Mouse (Mus musculus) liver, embryonic 15.5 days (tissue): ENCODE measurements around the gene Unk. TPM values are rescaled to one million over a fixed set of nuclear protein-coding genes. Genes with fewer than 3 reads are reported as not detected.

Source experiments
- ATAC-seq: fragments of 200-750 bp; cut with Nextera tagmentation; 2 replicates; pipeline ENCODE4 v1.8.0; 2017; ENCODE audit warnings: moderate number of reproducible peaks, mild to moderate bottlenecking, moderate library complexity; ENCODE audit not compliant: insufficient read depth
- H3K27ac ChIP-seq: fragments of 300-500 bp; sonication (generic); replicated peaks from 2 replicates; pipeline ENCODE4 v1.5.1; 2015; ENCODE audit warnings: mild to moderate bottlenecking, inconsistent platforms
- H3K27me3 ChIP-seq: fragments of 300-500 bp; sonication (generic); 2 replicates; pipeline ENCODE4 v1.6.1; 2015; ENCODE audit warnings: mild to moderate bottlenecking, inconsistent platforms
- H3K36me3 ChIP-seq: fragments of 300-500 bp; sonication (generic); replicated peaks from 2 replicates; pipeline ENCODE4 v1.6.1; 2015; ENCODE audit warnings: moderate library complexity, mild to moderate bottlenecking, inconsistent platforms
- H3K4me1 ChIP-seq: fragments of 300-500 bp; sonication (generic); replicated peaks from 2 replicates; pipeline ENCODE4 v1.6.1; 2015; ENCODE audit warnings: inconsistent platforms
- H3K4me2 ChIP-seq: fragments of 300-500 bp; sonication (generic); 2 replicates; pipeline ENCODE4 v1.6.1; 2015; ENCODE audit warnings: moderate library complexity, mild to moderate bottlenecking, inconsistent platforms
- H3K4me3 ChIP-seq: fragments of 300-500 bp; sonication (generic); replicated peaks from 2 replicates; pipeline ENCODE4 v1.5.1; 2015; ENCODE audit warnings: mild to moderate bottlenecking, inconsistent platforms
- H3K9ac ChIP-seq: fragments of 300-500 bp; sonication (generic); 2 replicates; pipeline ENCODE4 v1.6.1; 2015; ENCODE audit warnings: moderate library complexity, mild to moderate bottlenecking, inconsistent platforms
- H3K9me3 ChIP-seq: fragments of 300-500 bp; sonication (generic); replicated peaks from 2 replicates; pipeline ENCODE4 v1.6.1; 2016; ENCODE audit warnings: inconsistent platforms
- WGBS: fragments of 180-500 bp; shearing (Covaris S2); methylation state at CpG from one replicate; pipeline ENCODE4 v1.1.7; 2015; ENCODE audit warnings: mixed read lengths; ENCODE audit not compliant: insufficient replicate concordance; 5-methylcytosine and 5-hydroxymethylcytosine counted together
- polyA plus RNA-seq: library from polyadenylated mRNA; unstranded; fragments of >200 nt; fragmentation: Nextera tagmentation; extraction: Ambion mirVana; gene quantifications from 2 replicates; pipeline ENCODE4 v1.2.1, GENCODE M21; 2015

The Unk gene
- polyA plus RNA-seq: 10.1 and 11.6 TPM in 2 replicates

GRCm38 (mm10) chr11:116030088-116030897 is at the start of gene Unk:
Gene Unk, plus strand, starts transcription at chr11:116030322.
- Histone ChIP-seq H3K27me3 (no peaks in the 10 kb centered on the region), H3K4me1 (peaks cover 49% of the 10 kb centered on the region)

GRCm38 (mm10) chr11:115982472-115982871 is 47.6 kb upstream of the Unk start:
- WGBS: 84% methylated on average over 15 of the region's 15 CpGs
- H3K27me3 ChIP-seq: peaks cover 35% of the 10 kb centered on the region
- no peak overlapping the region for H3K9ac ChIP-seq
- H3K9me3 ChIP-seq: no peaks in the 10 kb centered on the region
- H3K36me3 ChIP-seq: no peaks in the 10 kb centered on the region
- no peak overlapping the region for H3K4me3 ChIP-seq
- no peaks in the 10 kb centered on the region for H3K4me1 ChIP-seq
- H3K27ac ChIP-seq: no peak overlapping the region
- ATAC-seq: no peak
- no peak overlapping the region for H3K4me2 ChIP-seq

More at GRCm38 (mm10) chr11:116030088-116030897, at the start of gene Unk:
- H3K4me3 ChIP-seq: peak within 1 kb of the TSS; percentile 82
- peak within 1 kb of the TSS; percentile 96 for H3K27ac ChIP-seq
- peak; percentile 91 for ATAC-seq
- peaks cover 10% of the 10 kb centered on the region for H3K36me3 ChIP-seq
- H3K4me2 ChIP-seq: peak within 1 kb of the TSS; percentile 90
- peak within 1 kb of the TSS; percentile 95 for H3K9ac ChIP-seq
- no peaks in the 10 kb centered on the region for H3K9me3 ChIP-seq
- WGBS: under 1% methylated on average over 67 of the region's 67 CpGs

- no peak for ATAC-seq
- Histone ChIP-seq H3K4me3 (no peak overlapping the region), H3K4me2 (no peak overlapping the region), H3K9me3 (no peaks in the 10 kb centered on the region), H3K27me3 (peaks cover 27% of the 10 kb centered on the region), H3K36me3 (no peaks in the 10 kb centered on the region), H3K9ac (no peak overlapping the region), H3K4me1 (no peaks in the 10 kb centered on the region), H3K27ac (no peak overlapping the region)
- WGBS: 74% methylated on average over 8 of the region's 8 CpGs
These were observed 46.8 kb upstream of the Unk start for GRCm38 (mm10) chr11:115983291-115983690.

GRCm38 (mm10) chr11:115989686-115990085 is 40.4 kb upstream of the Unk start:
- Histone ChIP-seq H3K4me2 (peak overlapping the region; percentile 46), H3K4me1 (peaks cover 4% of the 10 kb centered on the region), H3K27me3 (peaks cover 26% of the 10 kb centered on the region), H3K9me3 (no peaks in the 10 kb centered on the region), H3K4me3 (peak overlapping the region; percentile 33), H3K27ac (no peak overlapping the region), H3K36me3 (no peaks in the 10 kb centered on the region), H3K9ac (no peak overlapping the region)
- WGBS: 35% methylated on average over 15 of the region's 15 CpGs
- no peak for ATAC-seq

GRCm38 (mm10) chr11:115992098-115992497 is 38.0 kb upstream of the Unk start:
- WGBS: 47% methylated on average over 4 of the region's 4 CpGs
- H3K9me3 ChIP-seq: no peaks in the 10 kb centered on the region
- H3K36me3 ChIP-seq: no peaks in the 10 kb centered on the region
- peaks cover 4% of the 10 kb centered on the region for H3K4me1 ChIP-seq
- no peak overlapping the region for H3K4me3 ChIP-seq
- H3K27me3 ChIP-seq: peaks cover 18% of the 10 kb centered on the region
- ATAC-seq: no peak
- no peak overlapping the region for H3K4me2 ChIP-seq
- no peak overlapping the region for H3K27ac ChIP-seq
- no peak overlapping the region for H3K9ac ChIP-seq

- H3K27ac ChIP-seq: no peak overlapping the region
- no peak for ATAC-seq
- H3K4me2 ChIP-seq: no peak overlapping the region
- no peaks in the 10 kb centered on the region for H3K36me3 ChIP-seq
- peaks cover 23% of the 10 kb centered on the region for H3K27me3 ChIP-seq
- no peaks in the 10 kb centered on the region for H3K9me3 ChIP-seq
- no peak overlapping the region for H3K4me3 ChIP-seq
- no peak overlapping the region for H3K9ac ChIP-seq
- peaks cover 5% of the 10 kb centered on the region; the same call in 1 of the 2 replicates for H3K4me1 ChIP-seq
- WGBS: 73% methylated on average over 3 of the region's 3 CpGs
These were observed 34.9 kb upstream of the Unk start for GRCm38 (mm10) chr11:115995256-115995655.

- Histone ChIP-seq H3K9me3 (no peaks in the 10 kb centered on the region), H3K4me2 (no peak overlapping the region), H3K9ac (no peak overlapping the region), H3K36me3 (no peaks in the 10 kb centered on the region), H3K27me3 (peaks cover 31% of the 10 kb centered on the region), H3K27ac (no peak overlapping the region), H3K4me1 (peaks cover 5% of the 10 kb centered on the region; the same call in 1 of the 2 replicates), H3K4me3 (no peak overlapping the region)
- no peak for ATAC-seq
- 67% methylated on average over 4 of the region's 4 CpGs for WGBS
These were observed 33.1 kb upstream of the Unk start for GRCm38 (mm10) chr11:115997047-115997446.

GRCm38 (mm10) chr11:115997662-115998061 is 32.5 kb upstream of the Unk start:
- WGBS: 66% methylated on average over 5 of the region's 5 CpGs
- no peak for ATAC-seq
- H3K4me2 ChIP-seq: no peak overlapping the region

GRCm38 (mm10) chr11:115999027-115999426 is 31.1 kb upstream of the Unk start:
- peaks cover 14% of the 10 kb centered on the region for H3K4me1 ChIP-seq
- H3K4me3 ChIP-seq: no peak overlapping the region
- H3K9ac ChIP-seq: no peak overlapping the region
- H3K27ac ChIP-seq: no peak overlapping the region
- H3K4me2 ChIP-seq: no peak overlapping the region
- no peak for ATAC-seq
- no peaks in the 10 kb centered on the region for H3K36me3 ChIP-seq
- peaks cover 19% of the 10 kb centered on the region for H3K27me3 ChIP-seq
- 20% methylated on average over 7 of the region's 7 CpGs for WGBS
- H3K9me3 ChIP-seq: no peaks in the 10 kb centered on the region

More at GRCm38 (mm10) chr11:115997662-115998061, 32.5 kb upstream of the Unk start:
- H3K4me3 ChIP-seq: no peak overlapping the region
- H3K9me3 ChIP-seq: no peaks in the 10 kb centered on the region
- H3K9ac ChIP-seq: no peak overlapping the region
- no peaks in the 10 kb centered on the region for H3K36me3 ChIP-seq
- peaks cover 5% of the 10 kb centered on the region; the same call in 1 of the 2 replicates for H3K4me1 ChIP-seq
- H3K27me3 ChIP-seq: peaks cover 28% of the 10 kb centered on the region
- H3K27ac ChIP-seq: no peak overlapping the region

- WGBS: 7% methylated on average over 14 of the region's 14 CpGs
- Histone ChIP-seq H3K4me1 (peaks cover 20% of the 10 kb centered on the region), H3K9ac (no peak overlapping the region), H3K36me3 (no peaks in the 10 kb centered on the region), H3K27me3 (peaks cover 19% of the 10 kb centered on the region), H3K4me3 (no peak overlapping the region), H3K9me3 (no peaks in the 10 kb centered on the region), H3K4me2 (no peak overlapping the region), H3K27ac (no peak overlapping the region)
- no peak for ATAC-seq
These were observed 30.5 kb upstream of the Unk start for GRCm38 (mm10) chr11:115999538-116000143.

- no peak overlapping the region for H3K27ac ChIP-seq
- H3K4me3 ChIP-seq: no peak overlapping the region
- H3K9ac ChIP-seq: no peak overlapping the region
- peaks cover 30% of the 10 kb centered on the region for H3K4me1 ChIP-seq
- H3K36me3 ChIP-seq: no peaks in the 10 kb centered on the region
- peaks cover 19% of the 10 kb centered on the region for H3K27me3 ChIP-seq
- 58% methylated on average over 10 of the region's 10 CpGs for WGBS
- no peaks in the 10 kb centered on the region for H3K9me3 ChIP-seq
- H3K4me2 ChIP-seq: no peak overlapping the region
- no peak for ATAC-seq
These were observed 29.5 kb upstream of the Unk start for GRCm38 (mm10) chr11:116000607-116001006.
